Mouse (Mus musculus) lung, postnatal 14 days (tissue): ENCODE measurements around the gene Adat3.
"Not testable (repeated sequence)": the region's sequence is repeated elsewhere in the genome, so short reads cannot be mapped to it uniquely, and the experiment has no call there.

ENCODE experiments used
- DNase-seq: peaks from one replicate; pipeline ENCODE4 v3.0.0; 2021

Adat3 gene

DNA sequence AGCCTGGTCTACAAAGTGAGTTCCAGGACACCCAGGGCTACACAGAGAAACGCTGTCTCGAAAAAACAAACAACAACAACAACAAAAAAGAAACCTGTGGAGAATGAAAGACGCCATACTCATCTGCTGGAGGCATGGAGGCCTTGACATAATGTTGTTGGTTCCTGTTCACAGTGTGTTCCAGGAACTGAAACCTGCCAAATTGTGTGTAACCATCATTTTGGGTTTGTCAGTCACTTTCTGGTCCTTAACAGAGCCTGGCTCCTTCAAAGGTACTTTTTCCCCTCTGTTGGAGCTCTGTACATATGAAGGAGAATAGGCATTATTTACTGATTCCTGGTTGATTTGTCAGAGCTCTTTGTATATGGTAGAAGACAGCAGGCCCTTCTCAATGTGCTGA, 9.2 kb downstream of the Adat3 start:
- DNase-seq: no peak

DNA sequence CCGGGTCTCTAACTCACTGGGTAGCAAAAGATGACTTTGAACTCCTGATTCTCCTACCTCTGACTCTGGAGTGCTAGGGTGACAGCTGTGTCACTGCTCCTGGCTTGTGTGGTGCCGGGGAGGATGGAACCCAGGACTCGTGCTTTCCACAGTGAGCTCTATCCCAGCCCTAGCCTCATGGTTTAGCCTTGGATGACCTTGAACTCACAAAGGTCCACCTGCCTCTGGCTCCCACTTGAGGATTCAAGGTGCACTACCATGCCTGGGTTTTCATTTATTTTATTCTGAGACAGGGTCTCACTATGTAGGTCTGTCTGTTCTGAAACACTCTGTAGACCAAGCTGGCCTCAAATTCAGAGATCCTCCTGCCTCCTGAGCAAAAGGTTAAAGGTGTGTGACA, 11.1 kb downstream of the Adat3 start:
- DNase-seq: no peak

DNA sequence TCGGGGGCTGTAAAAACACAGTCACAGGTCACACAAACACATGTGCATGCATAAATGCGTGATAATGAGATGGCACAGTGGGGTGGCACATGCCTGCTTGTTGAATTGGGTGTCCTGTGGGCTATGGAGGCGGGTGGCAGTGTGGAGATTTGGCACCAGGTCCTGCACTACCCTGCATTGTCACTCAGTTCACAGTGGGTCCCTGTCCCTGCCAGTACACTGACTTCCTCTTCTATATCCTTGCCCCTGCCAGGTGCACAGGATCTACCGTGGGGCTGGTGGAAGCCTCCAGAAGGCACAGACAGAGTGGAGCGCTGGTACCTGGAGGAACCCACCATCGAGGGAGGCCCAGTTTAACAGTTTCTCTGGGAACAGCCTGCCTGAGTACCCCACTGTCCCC, 11.7 kb downstream of the Adat3 start:
- DNase-seq: no peak

DNA sequence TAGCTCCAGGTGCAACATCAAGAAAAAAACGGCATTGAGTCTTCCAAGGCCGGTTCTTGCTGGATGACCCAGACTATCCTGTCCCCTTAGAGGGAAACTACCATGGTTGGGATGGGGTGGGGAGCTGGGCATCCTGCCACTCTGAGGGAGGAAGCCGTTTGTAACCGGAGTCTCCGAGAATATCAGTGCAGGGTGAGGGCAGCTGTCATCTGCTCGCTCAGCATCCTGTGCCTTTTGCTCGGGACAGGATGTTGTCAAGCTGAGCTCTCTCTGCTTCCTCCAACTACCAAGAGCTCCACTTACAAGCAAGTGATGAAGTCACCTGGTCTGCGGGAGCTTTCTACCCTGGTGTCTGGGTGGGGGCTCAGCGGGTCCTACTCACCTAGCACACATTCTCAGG, 15.5 kb downstream of the Adat3 start:
- peak; percentile 68 for DNase-seq

DNA sequence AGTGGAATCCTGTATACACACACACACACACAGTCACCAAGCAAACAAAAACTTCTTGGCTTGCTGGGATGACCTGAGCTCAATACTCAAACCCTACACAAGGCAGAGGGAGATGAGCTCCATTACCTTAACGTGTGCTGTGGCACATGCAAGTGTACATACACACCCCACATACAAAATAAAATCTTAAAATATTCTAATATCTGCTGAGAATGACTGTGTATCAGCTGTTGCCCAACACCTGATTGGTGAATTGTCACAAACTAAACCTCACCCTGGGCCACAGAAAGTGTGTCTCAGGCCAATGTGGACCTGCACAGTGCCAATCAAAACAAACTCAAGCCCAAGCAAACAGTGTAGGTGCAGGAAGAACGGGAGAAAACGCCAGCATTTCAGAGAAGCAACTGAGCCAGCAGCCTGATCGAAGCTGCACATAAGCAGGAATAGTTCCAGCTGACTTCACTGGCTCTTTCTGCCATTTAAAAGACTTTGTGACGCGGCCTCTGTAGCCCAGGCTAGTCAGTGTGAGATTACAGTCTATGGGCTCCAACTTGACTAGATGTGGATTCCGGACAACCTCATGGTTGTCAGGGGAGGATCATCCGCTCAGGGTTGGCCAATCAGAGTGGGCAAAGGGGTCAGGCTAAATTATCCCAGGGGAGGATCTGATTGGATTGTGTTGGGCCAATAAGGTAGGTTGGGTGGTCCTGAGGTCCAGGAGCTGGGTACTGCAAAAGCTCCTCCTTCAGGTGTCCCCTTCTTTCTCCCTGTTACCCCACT, 17.0 kb downstream of the Adat3 start:
- DNase-seq: no peak

DNA sequence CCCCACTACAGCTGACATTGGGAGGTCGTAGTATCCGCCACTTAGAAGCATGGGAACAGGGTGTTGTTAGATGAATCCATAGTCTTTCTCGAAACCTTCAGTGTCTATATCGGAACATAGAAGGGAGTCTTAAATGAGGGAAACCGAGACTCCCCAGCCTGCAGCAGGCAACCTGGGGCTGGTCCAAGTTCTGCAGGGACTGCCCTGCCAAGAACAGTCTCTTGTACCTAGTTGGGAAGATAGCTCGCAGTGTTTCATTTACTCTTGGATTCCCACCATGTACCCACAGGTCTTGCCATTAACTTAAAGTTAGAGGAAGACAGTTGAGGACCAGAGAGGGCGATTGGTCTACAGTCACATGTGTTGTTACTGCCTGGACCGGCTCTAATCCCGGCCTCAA, 17.7 kb downstream of the Adat3 start:
- DNase-seq: no peak

DNA sequence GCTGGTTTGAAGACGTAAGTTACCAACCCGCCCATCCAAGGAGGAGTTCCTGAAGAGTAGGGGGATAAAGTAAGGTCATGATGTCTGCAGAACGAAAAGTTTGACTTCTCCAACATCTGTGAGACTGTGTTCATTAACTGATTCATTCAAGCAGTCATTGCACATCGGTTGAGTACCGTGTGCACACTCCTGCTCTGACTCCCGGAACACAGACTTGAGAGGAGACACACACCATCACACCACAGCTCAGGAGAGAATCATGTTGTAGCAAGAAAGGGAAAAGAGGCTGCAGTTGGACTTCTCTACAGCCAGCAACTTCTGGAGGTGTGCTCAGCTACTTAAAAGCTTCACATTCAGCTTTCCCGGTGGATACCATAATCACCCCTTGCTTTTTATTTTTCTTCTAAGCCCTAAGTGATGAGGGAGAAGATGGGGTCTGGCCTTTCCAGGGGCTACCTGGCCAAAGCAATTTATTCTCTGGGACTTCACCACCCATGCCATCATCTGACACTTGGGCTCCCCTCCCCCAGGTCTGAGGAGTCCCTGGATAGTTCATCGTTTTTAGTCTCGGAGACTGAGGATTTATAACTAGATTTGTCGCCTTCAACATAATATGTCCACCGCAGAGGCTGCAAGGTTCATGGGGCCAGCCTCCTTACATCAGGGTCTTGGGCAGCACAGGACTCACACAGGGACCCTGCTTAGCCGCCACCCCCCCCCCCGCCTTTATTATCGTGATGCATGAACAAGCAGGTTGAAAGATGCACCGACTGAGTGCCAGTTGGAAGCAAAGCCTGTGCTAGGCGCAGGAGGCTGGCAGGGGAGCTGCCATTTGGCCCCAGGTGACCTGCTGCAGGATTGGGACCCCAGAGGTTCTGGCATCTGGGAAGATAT, 18.4 kb downstream of the Adat3 start:
- DNase-seq: no peak

DNA sequence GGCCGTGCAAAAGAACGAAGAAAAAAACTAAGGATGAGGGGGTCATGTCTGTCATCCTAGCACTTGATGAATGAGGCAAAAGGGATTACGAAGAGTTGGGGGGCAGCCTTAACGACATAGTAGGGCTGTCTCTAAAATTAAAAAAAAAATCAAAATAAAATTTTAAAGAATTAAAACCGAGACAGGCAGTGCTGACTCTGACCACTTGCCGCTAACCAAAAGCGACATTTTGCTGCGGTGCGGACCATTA, 18.9 kb downstream of the Adat3 start:
- DNase-seq: no peak

DNA sequence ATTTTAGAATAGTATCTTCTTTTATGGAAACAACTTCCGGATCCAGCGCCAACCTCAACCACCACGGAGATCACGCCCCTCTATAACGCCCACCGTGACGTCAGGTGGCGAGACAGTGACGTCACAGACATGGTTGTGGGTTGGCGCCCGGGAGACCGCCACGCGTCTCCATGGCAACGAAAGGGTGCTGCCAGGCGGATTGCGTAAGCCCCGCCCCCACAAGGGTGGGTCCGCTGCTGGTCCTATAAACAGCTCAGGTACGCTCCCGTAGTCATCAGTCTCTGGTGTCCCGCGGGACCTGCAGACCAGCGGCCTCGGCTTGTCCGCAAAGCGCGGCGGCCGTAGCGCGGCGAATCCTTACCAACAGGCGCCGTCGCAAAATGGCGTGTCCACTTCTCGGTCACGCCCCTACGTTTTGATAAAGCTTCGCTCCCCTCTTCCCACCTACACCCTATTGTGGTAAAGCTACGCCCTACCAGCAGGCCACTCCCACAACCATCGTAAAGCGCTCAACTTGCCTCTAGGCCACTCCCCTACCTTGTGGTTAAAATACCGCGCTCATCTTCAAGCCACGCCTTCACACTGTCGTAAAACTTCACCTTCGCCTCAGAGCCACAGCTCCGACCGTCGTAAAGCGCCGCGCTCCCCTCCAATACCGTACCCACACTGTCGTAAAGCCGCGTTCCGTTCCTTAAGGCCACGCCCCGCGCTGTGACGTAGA, 19.4 kb downstream of the Adat3 start:
- peak; percentile 99 for DNase-seq

DNA sequence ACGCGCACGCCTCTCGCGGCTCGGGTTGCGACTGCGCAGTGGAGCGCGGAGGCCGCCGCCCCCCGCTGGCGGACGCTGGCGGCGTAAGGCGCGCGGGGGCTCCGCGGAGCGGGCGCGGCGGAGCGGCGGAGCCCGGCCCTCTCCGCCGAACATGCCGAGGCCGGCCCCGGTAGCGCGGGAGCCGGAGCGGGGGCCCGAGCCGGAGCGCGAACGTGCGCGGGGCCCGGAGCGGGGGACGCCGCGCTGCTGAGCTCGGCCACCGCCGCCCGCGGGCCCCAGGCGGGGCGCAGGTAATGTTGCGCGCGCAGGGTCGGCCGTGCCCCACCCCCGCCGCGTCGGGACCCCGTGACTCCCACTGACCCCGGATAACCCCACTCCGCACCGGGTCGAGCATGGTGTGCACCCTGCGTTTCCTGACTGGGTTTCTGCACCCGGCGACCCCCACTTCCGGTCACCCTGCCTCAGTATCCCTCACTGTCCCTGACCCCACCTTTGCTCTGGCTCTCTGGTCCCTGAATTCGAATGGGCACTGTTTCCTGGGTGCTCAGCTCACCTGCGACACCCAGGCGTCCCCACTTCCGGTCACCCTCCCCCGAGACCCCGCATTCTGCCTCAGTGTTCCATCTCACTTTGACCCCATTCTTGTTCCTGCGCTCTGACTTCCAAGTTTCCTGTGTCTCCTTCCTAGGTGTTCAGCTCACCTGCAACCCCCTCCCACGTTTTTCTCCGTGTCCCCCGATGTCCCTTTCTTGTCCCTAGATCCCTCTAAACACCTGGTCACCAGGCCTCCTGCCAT, 20.2 kb downstream of the Adat3 start, which contains the start of gene Csnk1g2:
Gene Csnk1g2, plus strand, starts transcription at position 178 of the 796 bp plus-strand sequence.
- DNase-seq: peak; percentile 56

DNA sequence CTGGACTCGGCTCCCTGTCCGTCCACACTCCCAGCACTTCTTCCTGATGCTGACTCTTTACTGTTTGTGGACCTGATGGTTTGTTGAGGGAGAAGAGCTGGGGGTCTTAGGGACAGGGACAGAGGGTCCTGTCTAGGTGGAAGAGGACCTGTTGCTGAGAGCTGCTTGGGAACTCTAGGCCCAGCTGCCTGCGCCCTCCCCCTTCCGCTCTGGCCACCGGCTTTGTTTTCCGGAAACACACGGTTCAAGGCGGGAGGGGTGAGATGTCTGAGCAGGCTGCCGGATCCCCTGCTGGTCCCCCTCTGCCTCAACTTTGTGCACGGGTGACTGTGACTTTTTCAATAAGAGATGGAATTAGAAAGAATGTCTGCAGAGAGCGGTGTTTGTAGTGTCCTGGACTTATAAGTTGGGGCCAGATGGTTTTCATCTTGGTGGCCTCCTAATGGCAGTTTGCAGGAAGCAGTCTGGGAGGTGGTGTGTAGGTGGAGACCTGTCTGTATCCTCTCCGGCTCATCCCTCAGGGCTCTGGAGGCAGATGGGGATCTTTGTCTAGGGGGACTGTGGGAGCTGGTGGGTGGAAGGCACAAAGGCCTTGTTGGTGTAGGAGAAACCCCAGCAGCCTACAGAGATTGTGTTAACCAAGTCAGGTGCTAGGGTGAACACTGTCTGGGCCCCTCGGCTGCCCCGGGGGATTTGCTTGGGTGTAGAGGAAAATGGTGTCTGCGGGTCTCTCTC, 20.9 kb downstream of the Adat3 start:
- peak; percentile 63 for DNase-seq

DNA sequence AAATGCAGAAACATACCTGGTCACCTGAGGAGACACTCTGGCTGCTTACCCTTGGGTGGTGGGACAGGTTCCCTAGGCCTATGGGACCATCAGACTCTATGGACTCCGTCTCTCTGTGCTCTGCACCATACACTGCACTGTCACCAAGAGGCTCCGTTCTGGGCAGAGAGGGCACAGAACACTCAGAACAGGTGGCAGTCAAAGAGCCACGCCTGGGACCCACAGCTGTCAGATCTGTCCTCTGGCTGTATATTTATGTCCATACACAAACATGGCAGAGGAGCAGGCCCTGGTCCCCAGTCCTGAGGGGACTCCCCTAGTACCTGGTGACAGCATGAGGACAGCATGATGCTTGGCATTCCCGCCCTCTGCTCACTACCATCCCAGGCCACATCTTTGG, 23.1 kb downstream of the Adat3 start:
- no peak for DNase-seq

DNA sequence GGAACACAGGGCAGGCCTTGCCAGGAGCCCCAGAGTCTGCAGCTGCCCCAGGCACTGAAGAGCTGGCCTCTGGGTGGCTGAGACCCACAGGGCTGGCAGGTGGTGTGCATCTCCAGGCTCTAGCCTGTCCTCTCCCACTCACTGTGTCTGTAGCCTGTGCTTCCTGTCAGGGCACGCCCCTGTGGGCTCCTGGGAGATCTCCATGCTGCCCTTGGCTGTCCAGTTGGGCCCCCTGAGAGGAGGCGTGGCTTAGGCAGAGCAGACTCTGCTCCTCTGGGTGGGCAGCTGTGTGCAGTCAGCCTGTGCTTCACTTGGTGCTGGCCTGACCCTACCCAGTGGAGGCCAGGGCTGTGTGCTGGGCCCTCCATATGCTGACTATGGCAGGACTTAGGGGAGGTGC, 25.0 kb downstream of the Adat3 start:
- DNase-seq: no peak

DNA sequence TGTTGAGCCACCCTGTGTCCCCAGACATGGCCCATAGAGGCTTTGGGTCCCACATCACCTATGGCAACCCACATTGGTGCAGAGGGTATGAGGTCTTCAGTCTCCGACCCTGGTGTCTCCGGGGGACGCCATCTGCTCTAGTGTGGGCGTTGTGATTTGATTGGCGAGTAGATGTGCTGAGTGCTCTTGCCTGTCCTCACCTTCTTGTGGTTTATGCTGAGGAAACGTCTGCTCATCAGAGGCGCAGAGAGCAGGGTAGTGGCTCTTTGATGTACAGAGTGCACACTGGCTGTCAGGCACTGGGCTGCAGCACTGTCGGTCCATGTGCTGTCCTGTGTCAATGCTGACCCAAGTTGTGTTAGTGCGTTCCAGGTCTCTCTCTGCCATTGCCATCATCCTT, 26.2 kb downstream of the Adat3 start:
- DNase-seq: no peak

DNA sequence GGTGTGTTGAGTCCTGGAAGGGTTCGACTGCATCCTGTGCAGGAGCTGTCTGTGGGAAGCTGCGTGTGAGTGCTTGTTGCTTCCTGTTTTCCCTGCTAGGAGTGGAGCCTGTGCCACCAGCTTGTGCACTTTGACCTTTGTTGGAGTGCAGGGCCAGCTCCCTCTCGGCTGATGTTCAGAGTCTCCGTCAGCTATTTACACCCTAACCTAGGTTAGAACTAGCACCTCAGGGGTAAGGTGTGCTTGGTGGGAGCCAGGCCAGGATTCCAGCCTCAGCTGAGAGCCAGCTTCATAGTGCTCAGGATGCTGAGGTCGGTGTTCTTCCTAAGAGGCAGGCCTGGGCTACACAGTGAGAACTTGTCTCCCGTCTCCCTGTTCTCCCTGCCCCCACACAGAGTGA, 32.7 kb downstream of the Adat3 start:
- DNase-seq: no peak

DNA sequence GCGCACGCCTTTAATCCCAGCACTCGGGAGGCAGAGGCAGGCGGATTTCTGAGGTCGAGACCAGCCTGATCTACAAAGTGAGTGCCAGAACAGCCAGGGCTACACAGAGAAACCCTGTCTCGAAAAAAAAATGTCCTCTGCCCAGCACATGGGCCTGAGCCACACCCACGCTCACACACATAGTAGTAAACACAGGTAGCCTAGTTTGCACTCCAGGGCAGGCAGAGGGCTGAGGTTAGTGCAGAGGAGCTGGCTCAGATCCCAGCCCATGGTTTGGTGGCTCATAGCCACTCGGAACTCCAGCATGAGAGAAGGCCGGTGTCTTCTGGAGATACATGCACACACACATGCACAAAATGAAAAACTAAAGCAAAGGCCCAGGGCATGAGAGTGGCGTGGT, 44.3 kb downstream of the Adat3 start:
- no peak for DNase-seq

DNA sequence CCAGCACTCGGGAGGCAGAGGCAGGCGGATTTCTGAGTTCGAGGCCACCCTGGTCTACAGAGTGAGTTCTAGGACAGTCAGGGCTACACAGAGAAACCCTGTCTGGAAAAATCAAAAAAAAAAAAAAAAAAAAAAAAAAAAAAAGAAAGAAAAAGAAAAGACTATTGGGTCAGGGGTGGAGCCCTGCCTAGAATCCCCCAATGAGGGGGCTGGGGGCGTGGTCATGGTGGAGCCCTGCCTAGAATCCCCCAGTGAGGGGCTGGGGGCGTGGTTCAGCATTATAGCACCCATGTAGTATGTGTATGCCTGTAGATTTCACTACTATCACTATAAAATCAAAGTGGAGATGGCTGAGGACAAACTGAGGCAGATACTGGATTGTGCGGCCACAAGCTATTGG, 47.2 kb downstream of the Adat3 start:
- DNase-seq: not testable (repeated sequence)

DNA sequence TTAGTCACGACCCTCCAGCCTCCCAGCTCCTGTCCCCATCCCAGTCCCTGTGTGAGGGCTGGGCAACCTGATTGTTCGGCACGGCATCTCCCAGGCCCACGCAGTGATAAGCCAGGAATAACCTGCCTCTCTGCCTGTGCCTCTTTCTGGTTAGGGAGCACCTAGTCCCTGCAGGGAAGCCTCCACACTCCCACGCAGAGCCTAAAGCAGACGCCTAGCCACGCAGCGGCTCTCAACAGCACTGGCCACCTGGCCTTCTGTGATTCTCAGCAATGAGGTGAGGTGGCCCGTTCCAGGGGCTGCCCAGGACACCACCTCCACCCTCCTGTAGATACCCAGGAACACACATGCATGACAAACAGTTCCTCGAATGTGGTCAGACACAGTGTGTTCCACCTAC, 47.7 kb downstream of the Adat3 start:
- DNase-seq: no peak

DNA sequence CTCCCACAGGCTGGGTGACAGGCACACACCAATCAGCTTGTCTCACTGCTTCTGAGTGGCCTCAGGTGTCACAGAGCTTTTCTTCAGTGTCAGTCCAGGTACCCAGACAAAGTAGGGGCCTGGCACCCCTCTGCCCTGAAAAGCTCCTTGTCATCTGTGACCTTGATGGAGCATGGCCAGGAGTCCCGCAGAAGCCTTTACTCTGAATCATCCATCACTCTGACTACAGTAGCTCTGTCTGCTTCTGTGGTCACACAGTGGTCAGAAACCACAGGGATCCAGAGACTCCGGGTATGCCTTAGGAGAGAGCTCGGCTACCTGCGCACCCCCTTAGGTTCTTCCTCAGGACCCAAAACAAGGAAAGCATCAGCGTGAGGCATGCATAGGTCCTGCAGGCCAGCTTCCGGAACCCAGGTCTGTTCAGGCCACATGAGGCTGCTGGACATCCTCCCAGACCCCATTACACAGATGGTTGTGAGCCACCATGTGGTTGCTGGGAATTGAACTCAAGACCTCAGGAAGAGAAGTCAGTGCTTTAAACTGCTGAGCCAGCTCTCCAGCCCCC, 50.6 kb downstream of the Adat3 start:
- no peak for DNase-seq

DNA sequence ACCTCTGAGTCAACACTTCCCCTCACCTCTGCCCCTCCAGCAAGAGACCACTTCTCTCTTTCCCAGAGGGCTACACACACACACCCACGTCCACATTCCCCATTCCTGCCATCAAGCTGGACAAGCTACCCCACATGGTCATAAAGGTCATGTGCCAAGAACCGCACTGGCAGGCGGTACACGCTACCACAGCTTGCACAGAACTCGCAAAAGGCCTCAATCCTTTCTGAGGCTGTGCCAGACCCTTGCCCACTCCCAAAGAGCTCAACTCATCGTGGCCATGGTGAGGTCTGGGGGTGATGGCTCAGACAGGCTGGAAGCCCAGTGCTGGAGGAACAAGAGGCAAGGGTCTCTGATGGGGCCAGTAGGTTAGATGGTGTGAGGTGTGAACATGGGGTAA, 52.2 kb downstream of the Adat3 start:
- no peak for DNase-seq

DNA sequence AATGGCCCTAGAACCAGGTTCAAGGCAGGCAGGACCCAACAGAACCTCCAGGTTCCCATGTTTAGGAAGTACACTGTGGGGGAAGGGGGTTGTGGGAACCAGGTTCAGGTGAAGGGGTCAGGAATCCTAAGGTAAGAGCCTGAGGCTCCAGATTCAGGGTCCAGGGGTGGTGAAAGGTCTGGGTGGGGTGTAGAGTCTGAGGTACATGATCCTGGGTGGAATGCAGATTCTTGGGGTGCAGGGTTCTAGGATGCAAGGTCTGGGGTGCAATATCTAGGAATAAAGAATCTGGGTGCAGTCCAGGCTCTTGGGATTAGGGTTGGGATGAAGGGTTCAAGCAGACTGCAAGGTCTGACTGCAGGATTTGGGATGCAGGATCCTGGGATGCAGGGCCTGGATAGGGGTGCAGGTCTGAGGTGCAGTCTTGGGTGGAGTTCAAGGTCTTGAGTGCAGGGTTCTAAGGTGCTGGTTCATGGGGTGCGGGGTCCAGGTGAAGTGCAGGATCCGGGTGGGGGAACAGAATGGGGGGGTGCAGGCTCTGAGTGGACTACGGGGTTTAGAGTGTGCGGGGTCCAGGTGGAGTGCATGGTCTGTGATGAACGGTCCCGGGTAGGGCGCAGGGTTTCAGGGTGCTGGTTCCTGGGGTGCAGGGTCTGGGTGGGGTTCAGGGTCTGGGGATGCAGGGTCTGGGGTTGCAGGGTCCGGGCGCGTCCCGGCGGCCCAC, 52.9 kb downstream of the Adat3 start:
- DNase-seq: no peak
